Mouse (Mus musculus) gastrocnemius, adult 8-10 months (tissue): Measurements from ENCODE around the gene Gli2. TPM values are rescaled to one million over a fixed set of nuclear protein-coding genes. Genes with fewer than 3 reads are reported as not detected.

ENCODE experiments used
- DNase-seq, 2 experiments: peaks; one replicate each; pipeline ENCODE4 v3.0.0; 2022; ENCODE audit warnings: low spot score in 2 of 2
- total RNA-seq, 4 experiments: library from RNA; stranded (reverse); gene quantifications; 2 replicates each; pipeline ENCODE4 v1.2.4; 2022

The Gli2 gene
- total RNA-seq, 4 experiments from 2014 or later = 0.44 to 0.54 (median 0.50) TPM

DNA sequence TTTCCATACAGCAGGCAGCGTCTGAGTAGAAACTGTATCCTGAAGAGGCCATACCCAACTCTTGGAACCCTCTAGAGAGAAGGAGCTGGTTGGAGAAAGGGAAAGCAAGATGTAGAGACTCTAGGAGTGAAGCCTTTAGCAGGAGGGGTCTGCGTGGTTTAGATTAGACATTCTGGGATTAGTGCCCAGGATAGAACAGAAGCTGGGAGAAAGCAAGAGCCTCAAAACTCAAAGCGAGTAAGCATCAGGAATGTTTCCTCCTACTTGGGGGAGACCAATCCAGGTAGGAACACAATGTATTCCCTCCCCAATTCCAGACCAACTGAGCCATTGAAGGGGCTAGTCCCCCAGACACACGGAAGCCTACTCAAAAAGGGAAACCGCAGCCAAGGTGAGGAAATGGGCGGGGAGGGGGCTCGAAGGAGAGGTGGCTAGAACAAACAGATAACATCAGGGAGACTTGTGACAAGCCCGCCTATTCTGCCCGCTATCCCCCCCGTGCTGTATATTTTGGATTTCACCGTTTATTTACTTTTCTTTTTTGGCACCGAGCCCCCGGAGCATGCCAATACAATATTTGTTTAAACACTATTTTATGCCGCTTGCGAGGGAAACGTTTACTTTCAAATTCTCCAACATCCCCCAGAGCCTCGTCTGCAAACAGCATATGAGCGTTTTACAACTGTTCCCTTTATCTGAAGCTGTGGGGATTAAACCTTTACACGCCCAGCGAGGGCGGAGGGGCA lies 2.1 kb downstream of the Gli2 start:
- DNase-seq = no peak

GRCm38 (mm10) chr1:119049812-119050615 lies 3.4 kb downstream of the Gli2 start:
- DNase-seq = no peak

GRCm38 (mm10) chr1:119048988-119049387 lies 4.4 kb downstream of the Gli2 start:
- DNase-seq = no peak

DNA sequence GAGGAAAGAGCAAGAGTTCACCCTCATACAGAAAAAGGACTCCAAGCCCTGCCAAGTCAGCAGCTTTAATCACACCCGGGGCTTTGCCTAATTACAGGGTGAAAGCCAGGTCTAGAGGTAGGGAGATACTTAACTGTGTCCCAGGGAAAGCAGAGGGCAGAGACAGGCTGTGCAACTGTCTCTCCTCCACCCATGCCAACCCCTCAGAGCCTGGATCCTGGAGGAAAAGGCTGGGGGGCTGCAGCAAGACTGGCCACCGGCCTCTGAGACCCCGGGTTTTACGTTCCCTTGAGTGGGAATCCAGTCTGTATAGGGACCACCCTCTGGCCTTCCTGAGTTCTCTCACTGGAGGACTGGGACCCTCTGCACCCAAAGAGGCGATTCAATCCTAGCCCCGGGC lies 4.9 kb downstream of the Gli2 start:
- no peak for DNase-seq

DNA sequence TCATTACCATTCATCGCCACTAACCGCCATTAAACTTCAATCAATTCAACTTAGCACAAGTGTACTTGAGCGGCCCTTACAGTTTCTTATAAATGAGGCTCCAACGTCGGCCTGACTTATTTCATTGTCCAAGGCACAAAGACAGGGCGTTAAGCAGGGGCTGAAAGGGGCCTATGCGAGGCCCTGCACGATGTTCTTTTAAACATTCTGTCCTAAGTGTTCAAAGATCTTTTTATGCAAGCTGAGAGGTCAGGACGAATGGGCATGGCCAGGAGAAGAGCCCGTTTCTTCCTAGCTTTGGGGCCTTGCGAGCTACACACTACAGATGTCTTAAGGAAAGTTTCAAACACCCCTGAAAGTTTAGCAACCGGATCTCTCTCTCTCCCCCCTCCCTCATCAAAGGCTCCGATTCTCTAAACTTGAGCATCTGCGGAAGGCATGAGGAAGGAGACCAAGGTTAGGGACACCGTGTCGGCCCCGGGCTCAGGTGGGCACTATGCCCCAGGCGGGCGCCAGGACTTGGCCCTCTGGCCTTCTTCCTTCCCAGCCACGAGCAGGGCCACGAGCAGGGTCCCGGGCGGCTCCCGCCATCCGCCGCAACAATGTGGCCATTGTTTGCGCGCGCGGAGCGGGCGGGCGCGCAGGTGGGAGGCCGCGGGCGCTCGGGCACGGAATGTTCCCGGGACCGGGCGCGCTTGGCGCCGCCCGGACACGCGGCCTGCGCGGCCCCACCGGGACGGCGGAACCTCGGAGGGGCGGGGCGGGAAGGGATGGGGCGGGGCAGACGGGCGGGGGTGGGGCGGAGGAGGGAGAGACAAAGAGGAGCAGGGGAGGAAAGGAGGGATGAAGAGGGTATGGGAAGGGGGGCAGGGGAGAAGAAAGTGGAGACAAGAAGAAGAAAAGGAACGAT lies 5.7 kb downstream of the Gli2 start:
- peak in 1 of 2 experiments; percentile 13 for DNase-seq

DNA sequence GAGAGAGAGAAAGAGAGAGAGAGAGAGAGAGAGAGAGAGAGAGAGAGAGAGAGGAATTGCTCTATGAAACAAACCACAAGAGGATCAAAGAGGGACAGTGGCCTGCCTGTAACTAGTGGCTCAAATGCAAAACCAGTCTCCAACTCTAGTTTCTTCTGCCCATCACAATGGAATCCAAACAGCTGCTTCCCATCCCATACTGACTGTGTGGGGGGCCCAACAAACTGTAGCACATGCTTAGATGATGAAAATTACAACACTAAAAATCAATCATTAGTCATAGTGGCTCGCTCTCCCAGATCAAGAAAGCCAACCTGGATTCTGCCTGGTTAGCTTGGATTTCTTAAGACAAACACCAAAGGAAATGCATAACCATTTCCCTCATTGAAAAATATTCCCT lies 15.0 kb downstream of the Gli2 start:
- no peak for DNase-seq

- DNase-seq = no peak
Measured at GRCm38 (mm10) chr1:119035931-119036330, 17.5 kb downstream of the Gli2 start.

DNA sequence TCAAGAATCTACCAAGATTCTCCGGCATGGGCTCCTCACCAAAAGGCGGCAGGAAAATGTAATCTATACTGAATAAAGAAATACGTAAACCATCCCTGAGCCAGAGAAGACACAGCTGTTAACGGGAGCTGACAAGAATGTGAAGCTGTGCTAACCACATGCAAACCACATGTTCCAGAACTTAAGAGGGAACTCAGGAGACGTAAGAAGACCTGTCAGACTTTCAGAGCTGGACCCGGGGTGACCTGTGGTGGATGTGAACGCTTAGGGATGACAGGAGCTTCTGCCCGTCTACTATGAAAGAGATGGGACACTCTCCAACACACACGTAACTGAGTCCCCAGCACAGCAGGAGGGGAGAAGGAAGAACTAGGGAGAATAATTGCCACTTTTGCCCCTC lies 18.1 kb downstream of the Gli2 start:
- no peak for DNase-seq

DNA sequence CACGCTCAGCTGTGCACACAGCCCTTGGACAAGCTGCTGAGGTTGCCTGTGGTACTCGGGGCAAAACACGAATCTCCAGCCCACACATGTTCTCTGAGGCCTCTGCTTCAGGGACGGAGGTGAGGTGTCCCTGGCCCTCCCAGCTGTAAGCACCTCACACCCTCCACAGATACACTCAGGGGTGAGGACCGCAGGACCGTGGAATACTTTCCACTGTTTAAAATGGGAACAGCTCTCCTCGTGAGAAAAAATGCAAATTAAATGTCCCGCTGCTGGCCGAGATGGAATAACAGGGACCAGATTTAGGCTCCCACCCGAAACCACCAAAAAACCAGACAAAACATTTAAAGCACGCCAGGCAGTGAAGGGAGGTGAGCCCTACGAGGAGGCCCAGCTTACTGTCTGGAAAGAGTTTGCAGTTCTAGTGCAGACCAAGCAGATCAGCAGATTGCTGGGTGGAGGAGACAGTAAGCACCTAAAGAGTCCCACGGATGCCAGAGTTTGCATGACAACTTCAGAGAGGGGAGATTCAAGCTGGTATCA lies 19.2 kb downstream of the Gli2 start:
- DNase-seq = no peak

GRCm38 (mm10) chr1:119033450-119034162 lies 19.8 kb downstream of the Gli2 start:
- peak; percentile 50 to 62 for DNase-seq

- no peak for DNase-seq
Measured at GRCm38 (mm10) chr1:119031185-119031584, 22.2 kb downstream of the Gli2 start.

DNA sequence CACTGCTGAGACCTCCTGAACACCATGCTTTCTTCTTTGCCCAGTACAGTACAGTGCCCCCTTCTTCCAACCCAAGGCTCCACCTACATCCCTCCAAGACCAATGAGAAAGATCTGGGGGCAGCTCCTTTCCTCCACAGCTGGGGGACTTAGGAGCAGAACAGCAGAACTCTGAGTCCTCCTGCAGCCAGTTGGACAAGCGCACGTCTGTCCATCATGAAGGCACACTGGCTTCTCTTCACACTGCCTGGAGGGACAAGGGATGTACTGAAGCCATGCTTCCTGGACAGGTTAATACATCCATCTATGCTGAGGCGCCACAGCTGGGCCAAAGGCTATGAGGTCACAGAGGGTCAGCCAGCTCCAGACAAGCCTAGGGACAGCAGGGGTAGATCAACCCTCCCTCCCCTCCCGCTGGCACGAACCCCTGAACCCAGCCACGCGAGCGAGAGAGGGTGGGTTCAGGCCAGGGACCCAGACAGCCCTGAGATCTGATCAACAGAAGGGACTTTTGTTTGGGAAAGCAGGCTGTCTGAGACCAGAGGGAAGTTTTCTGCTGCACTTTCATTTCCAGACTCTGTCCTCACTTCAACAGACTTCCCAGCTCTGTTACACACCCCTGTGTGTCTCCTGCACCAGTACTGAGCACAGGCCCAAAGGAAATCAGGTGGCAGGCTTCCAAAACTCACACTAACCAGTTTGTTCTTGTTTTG lies 27.6 kb downstream of the Gli2 start:
- no peak for DNase-seq

GRCm38 (mm10) chr1:119022311-119022710 lies 31.1 kb downstream of the Gli2 start:
- peak in 1 of 2 experiments; percentile 26 for DNase-seq

GRCm38 (mm10) chr1:119020092-119020491 lies 33.3 kb downstream of the Gli2 start:
- no peak for DNase-seq

GRCm38 (mm10) chr1:119019056-119019455 lies 34.4 kb downstream of the Gli2 start:
- DNase-seq = no peak

DNA sequence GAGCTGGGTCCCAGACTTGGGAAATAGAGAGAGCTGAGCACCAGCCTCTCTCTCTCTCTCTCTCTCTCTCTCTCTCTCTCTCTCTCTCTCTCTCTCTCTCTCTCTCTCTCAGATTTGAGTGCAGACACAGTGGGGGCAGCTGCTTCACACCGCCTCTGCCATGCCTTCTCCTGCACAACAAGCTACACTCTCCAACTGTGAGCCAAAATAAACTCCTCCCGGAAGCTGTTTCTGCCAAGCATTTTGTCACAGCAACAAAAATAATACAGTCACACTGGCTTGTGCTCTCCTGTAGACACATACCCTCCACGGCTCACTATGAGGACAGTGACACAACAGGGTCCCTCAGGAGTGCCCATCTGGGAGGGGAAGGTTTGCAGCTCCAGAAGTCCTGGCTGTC lies 36.6 kb downstream of the Gli2 start:
- no peak for DNase-seq

- DNase-seq = no peak
Measured at GRCm38 (mm10) chr1:119015108-119015507, 38.3 kb downstream of the Gli2 start.

DNA sequence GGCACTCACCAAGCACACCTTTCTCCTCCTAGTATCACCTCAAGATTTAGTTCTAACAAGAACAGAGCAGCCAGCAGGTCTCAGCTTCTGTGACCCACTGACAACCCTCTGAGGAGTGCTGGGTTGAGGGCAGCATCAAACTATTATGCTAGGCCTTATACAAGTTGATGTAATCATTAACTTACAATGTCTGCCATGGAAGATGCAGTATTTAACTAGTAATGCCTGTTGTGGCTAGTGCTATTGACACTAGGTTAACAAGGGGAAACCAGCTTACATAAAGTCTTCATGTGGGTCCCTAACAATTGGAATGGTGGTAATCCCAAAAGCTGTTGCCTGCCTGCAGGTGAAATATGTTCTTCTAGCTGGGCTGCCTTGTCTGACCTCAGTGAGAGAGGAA lies 44.5 kb downstream of the Gli2 start:
- no peak for DNase-seq

- no peak for DNase-seq
Measured at GRCm38 (mm10) chr1:119003852-119004398, 49.5 kb downstream of the Gli2 start.
